Mouse (Mus musculus) E14TG2a.4 (cell line): ENCODE data around the gene Mrm2.
A peak's percentile ranks its signal among the peaks of the same experiment; 100 is the strongest.

Experiments used
- H3K27me3 ChIP-seq: 2 replicates; pipeline ENCODE4 v1.6.1; 2014; ENCODE audit warnings: low read length, control low read depth; ENCODE audit not compliant: insufficient read depth
- H3K36me3 ChIP-seq: 2 replicates; pipeline ENCODE4 v1.6.1; 2014; ENCODE audit warnings: low read length, control low read depth; ENCODE audit not compliant: insufficient read depth
- H3K4me1 ChIP-seq: replicated peaks from 2 replicates; pipeline ENCODE4 v1.6.1; 2014; ENCODE audit warnings: low read depth, low read length, control low read depth
- H3K4me3 ChIP-seq: replicated peaks from 2 replicates; pipeline ENCODE4 v1.5.1; 2014; ENCODE audit warnings: mild to moderate bottlenecking, low read length
- H3K9me3 ChIP-seq: 2 replicates; pipeline ENCODE4 v1.6.1; 2014; ENCODE audit warnings: low read length, control low read depth
- CTCF ChIP-seq: conservative IDR thresholded peaks from 2 replicates; pipeline ENCODE4 v1.5.1; 2014; ENCODE audit warnings: low read length
- NANOG ChIP-seq: IDR thresholded peaks from 2 replicates; pipeline ENCODE4 v1.6.1; 2014; ENCODE audit warnings: borderline replicate concordance, low read length, mixed read lengths
- POU5F1 ChIP-seq: IDR thresholded peaks from 2 replicates; pipeline ENCODE4 v1.6.1; 2014; ENCODE audit warnings: low read length, borderline replicate concordance

The Mrm2 gene

GRCm38 (mm10) chr5:140352352-140352751 is 20.7 kb upstream of the Mrm2 start:
- Histone ChIP-seq H3K36me3 (peaks cover 95% of the 10 kb centered on the region), H3K9me3 (no peaks in the 10 kb centered on the region), H3K4me1 (peaks cover 5% of the 10 kb centered on the region), H3K27me3 (no peaks in the 10 kb centered on the region), H3K4me3 (no peak overlapping the region)
- TF ChIP-seq POU5F1: no peak
- TF ChIP-seq NANOG: no peak
- TF ChIP-seq CTCF: no peak

GRCm38 (mm10) chr5:140350731-140351497 is 19.2 kb upstream of the Mrm2 start:
- Histone ChIP-seq H3K4me3 (no peak overlapping the region), H3K36me3 (peaks cover 95% of the 10 kb centered on the region), H3K9me3 (no peaks in the 10 kb centered on the region), H3K4me1 (peaks cover 4% of the 10 kb centered on the region), H3K27me3 (no peaks in the 10 kb centered on the region)
- TF ChIP-seq CTCF: no peak
- TF ChIP-seq NANOG: no peak
- TF ChIP-seq POU5F1: no peak

GRCm38 (mm10) chr5:140349882-140350281 is 18.2 kb upstream of the Mrm2 start:
- no peak for TF ChIP-seq NANOG
- no peak for TF ChIP-seq CTCF
- TF ChIP-seq POU5F1: no peak
- H3K4me1 ChIP-seq: peaks cover 6% of the 10 kb centered on the region
- no peaks in the 10 kb centered on the region for H3K27me3 ChIP-seq
- H3K9me3 ChIP-seq: no peaks in the 10 kb centered on the region
- H3K4me3 ChIP-seq: no peak overlapping the region
- H3K36me3 ChIP-seq: peaks cover 95% of the 10 kb centered on the region

- peaks cover 89% of the 10 kb centered on the region for H3K36me3 ChIP-seq
- H3K9me3 ChIP-seq: no peaks in the 10 kb centered on the region
- no peaks in the 10 kb centered on the region for H3K27me3 ChIP-seq
- no peak overlapping the region for H3K4me3 ChIP-seq
- TF ChIP-seq CTCF (no peak), NANOG (no peak), POU5F1 (no peak)
- H3K4me1 ChIP-seq: peaks cover 25% of the 10 kb centered on the region
Observed at GRCm38 (mm10) chr5:140346050-140346449, 14.4 kb upstream of the Mrm2 start.

- Histone ChIP-seq H3K4me3 (no peak overlapping the region), H3K27me3 (no peaks in the 10 kb centered on the region), H3K9me3 (no peaks in the 10 kb centered on the region), H3K4me1 (peaks cover 28% of the 10 kb centered on the region), H3K36me3 (peaks cover 92% of the 10 kb centered on the region)
- TF ChIP-seq NANOG: no peak
- TF ChIP-seq CTCF: no peak
- TF ChIP-seq POU5F1: no peak
Observed at GRCm38 (mm10) chr5:140345244-140345643, 13.5 kb upstream of the Mrm2 start.

- Histone ChIP-seq H3K4me3 (no peak overlapping the region), H3K4me1 (peaks cover 28% of the 10 kb centered on the region), H3K27me3 (no peaks in the 10 kb centered on the region), H3K9me3 (peaks cover 4% of the 10 kb centered on the region; the same call in 1 of the 2 replicates), H3K36me3 (peaks cover 94% of the 10 kb centered on the region)
- TF ChIP-seq CTCF: no peak
- TF ChIP-seq NANOG: no peak
Observed at GRCm38 (mm10) chr5:140342880-140343279, 11.2 kb upstream of the Mrm2 start.

GRCm38 (mm10) chr5:140339836-140340235 is 8.1 kb upstream of the Mrm2 start:
- Histone ChIP-seq H3K4me1 (peaks cover 26% of the 10 kb centered on the region), H3K27me3 (no peaks in the 10 kb centered on the region), H3K9me3 (peaks cover 4% of the 10 kb centered on the region; the same call in 1 of the 2 replicates), H3K36me3 (peaks cover 93% of the 10 kb centered on the region), H3K4me3 (no peak overlapping the region)
- TF ChIP-seq NANOG (no peak), CTCF (no peak)

GRCm38 (mm10) chr5:140338779-140339178 is 7.1 kb upstream of the Mrm2 start:
- peaks cover 4% of the 10 kb centered on the region; the same call in 1 of the 2 replicates for H3K9me3 ChIP-seq
- peaks cover 93% of the 10 kb centered on the region for H3K36me3 ChIP-seq
- H3K4me1 ChIP-seq: peaks cover 22% of the 10 kb centered on the region
- no peak for TF ChIP-seq POU5F1
- peak; percentile 43 for TF ChIP-seq CTCF
- H3K4me3 ChIP-seq: no peak overlapping the region
- no peaks in the 10 kb centered on the region for H3K27me3 ChIP-seq

- Histone ChIP-seq H3K9me3 (peaks cover 4% of the 10 kb centered on the region; the same call in 1 of the 2 replicates), H3K36me3 (peaks cover 77% of the 10 kb centered on the region), H3K27me3 (no peaks in the 10 kb centered on the region), H3K4me3 (no peak overlapping the region), H3K4me1 (peaks cover 26% of the 10 kb centered on the region)
- TF ChIP-seq NANOG (no peak), POU5F1 (no peak), CTCF (peak; percentile 97)
Observed at GRCm38 (mm10) chr5:140336680-140337079, 5.0 kb upstream of the Mrm2 start.
